Mouse (Mus musculus) bone marrow, adult 2 months (tissue): ENCODE data around the gene Nme7. TPM values are rescaled to one million over a fixed set of nuclear protein-coding genes. Genes with fewer than 3 reads are reported as not detected.

Experiments
- H3K27ac ChIP-seq: fragments of 200-500 bp; 2 replicates; pipeline ENCODE4 v1.5.1; 2012; ENCODE audit warnings: low read depth, mild to moderate bottlenecking, control low read depth, inconsistent platforms, low read length; ENCODE audit not compliant: control insufficient read depth, poor library complexity, insufficient read depth
- H3K4me1 ChIP-seq: fragments of 200-500 bp; 2 replicates; pipeline ENCODE4 v1.6.1; 2011; ENCODE audit warnings: low read length; ENCODE audit not compliant: control insufficient read depth, insufficient read depth
- H3K4me3 ChIP-seq: fragments of 200-500 bp; replicated peaks from 2 replicates; pipeline ENCODE3; 2011; ENCODE audit warnings: mild to moderate bottlenecking, low read depth, low read length, control low read depth; ENCODE audit not compliant: control insufficient read depth
- CTCF ChIP-seq: fragments of 200-500 bp; IDR thresholded peaks from 2 replicates; pipeline ENCODE4 v1.5.1; 2011; ENCODE audit warnings: low read length, control low read depth; ENCODE audit not compliant: control insufficient read depth, insufficient read depth
- POLR2A ChIP-seq: fragments of 200-500 bp; IDR thresholded peaks from 2 replicates; pipeline ENCODE4 v1.6.1; 2011; ENCODE audit warnings: low read depth, mild to moderate bottlenecking, control low read depth, low read length, borderline replicate concordance; ENCODE audit not compliant: control insufficient read depth
- WGBS: fragments of 180-500 bp; shearing (Covaris S2); methylation state at CpG from one replicate; pipeline ENCODE4 v1.1.7; 2018; 5-methylcytosine and 5-hydroxymethylcytosine counted together
- polyA plus RNA-seq: library from polyadenylated mRNA; stranded (reverse); fragments of >200 nt; gene quantifications from 2 replicates; pipeline ENCODE4 v1.2.4, GENCODE M21; 2011; ENCODE audit warnings: low replicate concordance; ENCODE audit not compliant: missing spikeins, insufficient read depth, insufficient read length

Nme7 gene
- polyA plus RNA-seq, 1 experiment: 16.5 TPM

DNA sequence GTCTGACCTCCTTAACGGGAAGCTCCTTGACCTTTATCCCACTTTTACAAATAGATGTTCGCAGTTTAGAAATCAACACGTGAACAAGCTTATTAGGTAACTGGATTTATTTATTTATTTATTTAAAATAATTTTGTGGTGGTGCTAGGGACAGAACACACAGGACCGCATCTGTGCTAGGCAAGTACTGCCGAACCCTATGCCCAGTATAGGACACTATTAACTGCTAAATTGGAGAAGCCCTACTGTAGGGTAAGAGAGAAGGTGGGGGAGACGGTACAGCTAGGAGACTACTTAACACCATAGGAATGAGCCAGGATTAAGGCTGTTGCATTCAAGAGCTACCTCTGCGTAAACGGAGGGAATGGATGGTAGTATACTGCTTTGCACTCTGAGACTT, 164.4 kb downstream of the Nme7 start:
- H3K4me3 ChIP-seq: no peak overlapping the region
- H3K27ac ChIP-seq: no peak overlapping the region
- TF ChIP-seq CTCF (no peak), POLR2A (no peak)
- no peaks in the 10 kb centered on the region; the same call in 1 of the 2 replicates for H3K4me1 ChIP-seq
- 81% methylated on average over 8 of the region's 8 CpGs for WGBS

DNA sequence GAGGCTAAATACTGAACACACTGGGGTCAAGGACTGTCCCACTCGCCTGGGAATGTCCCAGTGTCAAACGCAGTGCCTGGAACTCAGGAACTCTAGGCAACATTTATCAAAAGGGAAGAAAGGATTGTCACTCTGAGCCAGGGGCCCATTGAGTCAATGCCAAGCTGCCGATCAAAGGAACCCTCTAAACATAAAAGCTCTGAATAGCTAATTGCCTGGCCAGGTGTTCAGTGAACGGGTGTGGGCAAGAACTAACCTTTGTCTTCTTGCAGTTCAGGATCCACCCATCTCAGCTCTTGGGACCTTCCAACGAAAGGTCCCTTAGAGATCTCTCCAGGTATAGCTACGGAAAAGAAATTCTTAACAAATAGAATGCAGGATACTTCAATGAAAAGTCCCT, 167.1 kb downstream of the Nme7 start:
- no peak overlapping the region for H3K4me3 ChIP-seq
- no peak overlapping the region for H3K27ac ChIP-seq
- TF ChIP-seq CTCF (no peak), POLR2A (no peak)
- H3K4me1 ChIP-seq: no peaks in the 10 kb centered on the region
- 83% methylated on average over 6 of the region's 6 CpGs for WGBS

GRCm38 (mm10) chr1:164471632-164472031, 167.7 kb downstream of the Nme7 start:
- no peak overlapping the region for H3K4me3 ChIP-seq
- H3K4me1 ChIP-seq: no peaks in the 10 kb centered on the region
- no peak overlapping the region for H3K27ac ChIP-seq
- TF ChIP-seq CTCF (no peak), POLR2A (no peak)
- 90% methylated on average over 5 of the region's 5 CpGs for WGBS

- 89% methylated on average over 7 of the region's 7 CpGs for WGBS
These were observed 169.5 kb downstream of the Nme7 start for GRCm38 (mm10) chr1:164473398-164473797.

DNA sequence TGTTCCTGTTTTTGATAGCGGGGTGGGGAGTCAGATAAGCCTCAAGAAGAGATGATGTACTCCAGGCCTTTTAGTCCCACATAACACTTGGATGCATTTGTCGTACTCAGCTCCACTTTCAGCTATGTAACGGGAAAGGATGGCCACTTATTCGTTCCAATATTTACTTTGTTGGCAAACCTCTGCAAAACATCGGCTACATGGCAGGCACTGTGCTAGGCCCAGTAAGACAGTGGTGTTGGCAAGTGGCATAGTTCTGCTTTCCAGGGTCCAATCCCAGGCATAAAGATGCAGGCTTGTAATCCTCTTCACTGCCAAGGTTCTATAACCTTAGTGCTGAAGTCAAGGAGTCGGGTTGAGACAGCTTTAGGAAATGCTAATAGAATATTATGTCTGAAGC, 170.4 kb downstream of the Nme7 start:
- no peaks in the 10 kb centered on the region for H3K4me1 ChIP-seq
- no peak overlapping the region for H3K27ac ChIP-seq
- 76% methylated on average over 6 of the region's 6 CpGs for WGBS
- TF ChIP-seq POLR2A: no peak
- TF ChIP-seq CTCF: no peak
- no peak overlapping the region for H3K4me3 ChIP-seq

More at GRCm38 (mm10) chr1:164473398-164473797, 169.5 kb downstream of the Nme7 start:
- Histone ChIP-seq H3K4me3 (no peak overlapping the region), H3K27ac (no peak overlapping the region), H3K4me1 (no peaks in the 10 kb centered on the region)
- TF ChIP-seq POLR2A (no peak), CTCF (no peak)

DNA sequence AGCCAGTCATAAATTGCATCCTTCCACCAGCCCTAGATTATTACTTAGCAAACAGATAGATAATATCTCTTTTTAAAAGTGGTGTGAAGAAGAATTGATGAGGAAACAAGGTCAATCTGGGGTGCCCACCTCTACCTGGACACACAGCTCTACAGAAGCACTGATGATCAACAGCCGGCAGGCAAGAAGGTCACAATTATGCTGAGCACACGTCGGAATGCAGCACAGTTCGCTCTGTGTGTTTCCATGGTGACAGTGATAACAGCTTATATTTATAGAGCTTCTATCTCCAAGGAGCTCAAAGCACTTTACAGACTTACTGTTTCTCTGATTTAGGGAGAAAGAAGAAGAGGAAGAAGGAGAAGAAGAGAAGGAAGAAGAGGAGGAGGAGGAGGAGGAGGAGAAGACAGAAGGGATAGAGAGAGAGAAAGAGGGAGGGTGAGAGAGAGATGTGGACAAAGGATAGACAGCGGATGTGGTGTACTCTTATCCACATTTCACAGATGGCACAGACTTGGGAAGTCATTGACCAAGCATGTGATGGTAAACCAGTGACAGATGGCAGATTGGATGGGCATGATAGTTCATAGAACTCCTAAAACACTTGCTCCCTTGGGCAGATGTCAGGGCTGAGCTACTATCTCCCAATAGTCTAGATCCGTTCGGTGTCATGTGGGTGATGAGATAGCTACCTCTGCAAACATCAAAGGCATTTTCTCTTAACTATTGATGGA, 171.0 kb downstream of the Nme7 start:
- WGBS: 74% methylated on average over 7 of the region's 7 CpGs
- TF ChIP-seq POLR2A (no peak), CTCF (no peak)
- no peak overlapping the region for H3K27ac ChIP-seq
- H3K4me3 ChIP-seq: no peak overlapping the region
- H3K4me1 ChIP-seq: no peaks in the 10 kb centered on the region

GRCm38 (mm10) chr1:164475895-164476294, 172.0 kb downstream of the Nme7 start:
- no peak overlapping the region for H3K4me3 ChIP-seq
- no peaks in the 10 kb centered on the region for H3K4me1 ChIP-seq
- TF ChIP-seq CTCF: no peak
- no peak for TF ChIP-seq POLR2A
- H3K27ac ChIP-seq: no peak overlapping the region
- WGBS: 82% methylated on average over 4 of the region's 4 CpGs

DNA sequence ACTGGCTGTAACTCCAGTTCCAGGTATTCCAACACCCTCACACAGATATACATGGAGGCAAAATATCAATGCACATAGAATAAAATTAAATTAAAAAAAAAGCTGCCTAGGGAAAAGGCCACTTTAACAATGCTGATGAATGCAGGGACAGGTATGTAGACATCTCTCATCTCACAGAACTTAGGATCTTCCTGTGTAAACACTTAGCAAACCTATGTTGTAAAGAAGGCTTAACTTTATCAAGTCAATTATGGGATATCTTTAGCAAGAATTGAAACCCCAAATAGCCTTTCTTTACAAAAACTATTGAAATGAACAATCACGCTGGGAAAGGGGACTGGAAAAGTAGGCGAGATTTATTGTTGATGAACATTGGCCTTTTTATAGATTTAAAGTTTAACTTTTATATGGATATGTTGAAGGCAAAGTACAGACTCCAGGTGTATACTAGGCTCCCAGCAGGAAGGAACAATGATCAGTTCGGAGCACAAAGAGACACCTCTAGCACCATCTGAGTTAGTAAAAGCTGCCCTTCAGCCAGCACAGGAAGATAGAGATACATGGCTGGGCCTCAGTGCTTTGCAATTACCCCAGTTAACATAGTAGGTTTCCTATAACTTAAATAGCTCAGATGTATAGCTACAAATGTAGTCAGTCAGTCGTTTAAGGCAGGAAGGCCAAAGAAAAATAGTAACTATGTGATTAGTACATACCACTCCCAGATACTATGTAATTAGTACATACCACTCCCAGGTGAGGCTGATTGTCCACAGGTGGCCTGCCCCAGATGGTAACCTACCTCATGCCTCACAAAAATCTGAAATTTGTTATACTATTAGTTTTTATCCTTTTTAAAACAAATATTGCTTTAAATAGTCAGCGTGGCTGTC, 177.1 kb downstream of the Nme7 start:
- Histone ChIP-seq H3K4me1 (no peaks in the 10 kb centered on the region), H3K27ac (no peak overlapping the region), H3K4me3 (no peak overlapping the region)
- 76% methylated on average over 5 of the region's 5 CpGs for WGBS
- TF ChIP-seq POLR2A (no peak), CTCF (no peak)
